ENCODE assay signal across 25 mouse cellular contexts in genomic region chr16:44812468-44813065, GRCm38 (mm10). TPM values are rescaled to one million over a fixed set of nuclear protein-coding genes. Genes with fewer than 3 reads are reported as not detected.
DNase-seq lines count a peak whose midpoint lies in the region; TF ChIP-seq lines count a peak whose summit lies in the region.
"Had no signal": no experiment of that assay in that cellular context is flagged by ENCODE, and none has a peak within 500 bp of the region (broad histone marks: within the 10 kb centered on the region; RNA-seq: fewer than 3 reads in every experiment).

No protein-coding gene starts in this region.

- H3K36me3 ChIP-seq in CH12.LX (replicated peaks in 1 of 2; ENCODE audit: control insufficient read depth in 1 of 2, insufficient read depth in 1 of 2, low read length in 1 of 2), result no peaks in the 10 kb centered on the region
- H3K36me3 ChIP-seq: embryonic facial prominence, embryonic 10.5 days; forebrain, embryonic 10.5 days; G1E; heart, embryonic 15.5 days; hindbrain, embryonic 13.5 days had no signal

- peaks cover 2 to 10% of the 10 kb centered on the region in 2 experiments; a peak in 3 of 4 replicates for H3K4me1 ChIP-seq in CH12.LX (ENCODE audit: control insufficient read depth in 1 of 2, insufficient read depth in 2 of 2)
- H3K4me1 ChIP-seq: embryonic facial prominence, embryonic 10.5 days; forebrain, embryonic 10.5 days; heart, embryonic 15.5 days; hindbrain, embryonic 13.5 days had no signal

- TF ChIP-seq RAD21 in CH12.LX (IDR thresholded peaks at IDR 0.05; ENCODE audit: low read depth, low read length), result no peak

- H3K9me3 ChIP-seq in CH12.LX (replicated peaks; ENCODE audit: low read length), result peaks cover 2% of the 10 kb centered on the region
- H3K9me3 ChIP-seq: embryonic facial prominence, embryonic 10.5 days; forebrain, embryonic 10.5 days; G1E; heart, embryonic 15.5 days; hindbrain, embryonic 13.5 days had no signal

- no peak for TF ChIP-seq EP300 in CH12.LX (IDR thresholded peaks at IDR 0.05; ENCODE audit: low read length)

- TF ChIP-seq POLR2A in CH12.LX (IDR thresholded peaks at IDR 0.05; ENCODE audit: low read depth, low read length), result no peak

- H3K4me3 ChIP-seq in CH12.LX (replicated peaks in 1 of 3; ENCODE audit: low read depth in 2 of 3, low read length in 2 of 3, poor library complexity in 1 of 3), result peak overlapping the region in 1 of 3 experiments; percentile 24
- H3K4me3 ChIP-seq: embryonic facial prominence, embryonic 10.5 days; erythroblast, embryonic 14.5 days; forebrain, embryonic 10.5 days; heart, embryonic 15.5 days; hindbrain, embryonic 13.5 days had no signal

- no peaks in the 10 kb centered on the region for H3K27me3 ChIP-seq in CH12.LX (replicated peaks)
- H3K27me3 ChIP-seq: heart, embryonic 15.5 days; hindbrain, embryonic 13.5 days; Patski had no signal

- H3K9ac ChIP-seq in CH12.LX (ENCODE audit: insufficient read depth, low read depth), result peak overlapping the region; percentile 56
- H3K9ac ChIP-seq: heart, embryonic 15.5 days; hindbrain, embryonic 13.5 days had no signal

- in situ Hi-C loops in CH12.LX (cut with MboI; ENCODE audit: low pct_ligation_motif_present, low pct_unique_long_range_greater_than_20kb, low sequenced_read_pairs), result no loop called here

- dilution Hi-C loops in CH12.LX (cut with MboI; ENCODE audit: extremely low pct_ligation_motif_present, extremely low pct_unique_long_range_greater_than_20kb, low sequenced_read_pairs), result no loop called here

- peak; percentile 48 for DNase-seq in CD4-positive helper T cell, adult 2 months (ENCODE audit: low read depth, low spot score)
- DNase-seq in CH12.LX (ENCODE audit: extremely low read depth), result no peak
- peak; percentile 69 for DNase-seq in induced T-regulatory cell, adult 2 months (ENCODE audit: low read depth)
- DNase-seq in urinary bladder, postnatal 10 days (ENCODE audit: low spot score), result no peak
- no peak for DNase-seq in B cell, adult 2 months
- DNase-seq in urinary bladder, adult 2 months (ENCODE audit: low spot score), result no peak
- DNase-seq: adrenal gland, adult 2 months; adrenal gland, postnatal 25 days; cerebellum, adult 2 months; cerebellum, postnatal 10 days; gastrocnemius, postnatal 10 days; heart, adult 18-20 months; heart, postnatal 14 days had no signal

- H3K27ac ChIP-seq in CH12.LX (ENCODE audit: insufficient read depth, low read depth), result no peak overlapping the region
- H3K27ac ChIP-seq: embryonic facial prominence, embryonic 10.5 days; forebrain, embryonic 10.5 days; heart, embryonic 15.5 days; hindbrain, embryonic 13.5 days; hindbrain, postnatal 0 days had no signal

- peak overlapping the region; percentile 93 for H3K4me2 ChIP-seq in CH12.LX (ENCODE audit: insufficient read depth, low read depth, poor library complexity, severe bottlenecking)
- H3K4me2 ChIP-seq: heart, embryonic 11.5 days; heart, embryonic 15.5 days; hindbrain, embryonic 13.5 days had no signal

- H3K79me2 ChIP-seq in CH12.LX (replicated peaks; ENCODE audit: control insufficient read depth, extremely low read depth, insufficient read depth, poor library complexity, severe bottlenecking), result no peaks in the 10 kb centered on the region

- TF ChIP-seq CTCF in CH12.LX (conservative IDR thresholded peaks at IDR 0.05 in 1 of 2, IDR thresholded peaks at IDR 0.05 in 1 of 2; ENCODE audit: low read depth in 2 of 2, low read length in 2 of 2), result no peak

TF ChIP-seq in CH12.LX, 34 proteins besides CTCF, POLR2A, EP300 and RAD21:
- TF ChIP-seq ZKSCAN1 (IDR thresholded peaks at IDR 0.05; ENCODE audit: borderline replicate concordance, low read depth, low read length) (no peak), SMC3 (IDR thresholded peaks at IDR 0.05; ENCODE audit: low read depth, low read length) (no peak; the same call in 1 of the 2 replicates), IRF4 (IDR thresholded peaks at IDR 0.05; ENCODE audit: low read depth, low read length) (0 out of 2 replicates have a peak, but pooled peaks have one; percentile 22), MAX (IDR thresholded peaks at IDR 0.05; ENCODE audit: low read length) (no peak), POLR2AphosphoS2 (IDR thresholded peaks at IDR 0.05; ENCODE audit: low read depth, low read length) (no peak), ETS1 (conservative IDR thresholded peaks at IDR 0.05; ENCODE audit: low read depth, low read length) (peak; percentile 50; the same call in 1 of the 2 replicates), SIN3A (IDR thresholded peaks at IDR 0.05; ENCODE audit: low read length) (no peak), ZC3H11A (IDR thresholded peaks at IDR 0.05; ENCODE audit: low read depth, low read length) (no peak), TCF12 (IDR thresholded peaks at IDR 0.05; ENCODE audit: low read depth, low read length) (no peak), MYC (IDR thresholded peaks at IDR 0.05; ENCODE audit: low read depth, low read length) (no peak), NRF1 (IDR thresholded peaks at IDR 0.05; ENCODE audit: low read depth, low read length) (no peak), ELF1 (IDR thresholded peaks at IDR 0.05; ENCODE audit: low read depth, low read length) (peak; percentile 37), BHLHE40 (IDR thresholded peaks at IDR 0.05; ENCODE audit: low read depth, low read length) (no peak), MAFK (IDR thresholded peaks at IDR 0.05; ENCODE audit: insufficient replicate concordance, low read length) (no peak), CHD1 (IDR thresholded peaks at IDR 0.05; ENCODE audit: low read depth, low read length) (peak; percentile 26; the same call in 1 of the 2 replicates), RCOR1 (conservative IDR thresholded peaks at IDR 0.05; ENCODE audit: low read depth, low read length) (no peak), ZMIZ1 (IDR thresholded peaks at IDR 0.05; ENCODE audit: low read depth, low read length) (no peak), PAX5 (IDR thresholded peaks at IDR 0.05; ENCODE audit: low read length) (no peak), MAZ (IDR thresholded peaks at IDR 0.05; ENCODE audit: low read depth, low read length) (no peak), JUN (IDR thresholded peaks at IDR 0.05; ENCODE audit: insufficient read depth, low read depth, low read length) (no peak), USF1 (IDR thresholded peaks at IDR 0.05; ENCODE audit: low read depth, low read length) (no peak), TBP (conservative IDR thresholded peaks at IDR 0.05; ENCODE audit: low read depth, low read length) (0 out of 2 replicates have a peak, but pooled peaks have one; percentile 14), USF2 (conservative IDR thresholded peaks at IDR 0.05; ENCODE audit: low read depth, low read length) (no peak), MXI1 (IDR thresholded peaks at IDR 0.05; ENCODE audit: low read depth, low read length) (0 out of 2 replicates have a peak, but pooled peaks have one; percentile 26), ZNF384 (IDR thresholded peaks at IDR 0.05; ENCODE audit: low read depth, low read length) (no peak), GABPA (IDR thresholded peaks at IDR 0.05; ENCODE audit: insufficient replicate concordance, low read depth, low read length) (no peak), HCFC1 (IDR thresholded peaks at IDR 0.05; ENCODE audit: low read depth, low read length) (no peak; the same call in 1 of the 2 replicates), UBTF (IDR thresholded peaks at IDR 0.05; ENCODE audit: low read depth, low read length) (no peak), NELFE (IDR thresholded peaks at IDR 0.05; ENCODE audit: low read depth, low read length) (no peak), CHD2 (IDR thresholded peaks at IDR 0.05; ENCODE audit: low read length) (no peak), KAT2A (IDR thresholded peaks at IDR 0.05; ENCODE audit: insufficient replicate concordance, low read length) (no peak), MEF2A (IDR thresholded peaks at IDR 0.05; ENCODE audit: borderline replicate concordance, low read depth, low read length) (no peak), E2F4 (IDR thresholded peaks at IDR 0.05; ENCODE audit: insufficient replicate concordance, low read depth, low read length) (no peak), JUND (conservative IDR thresholded peaks at IDR 0.05; ENCODE audit: low read depth, low read length) (no peak)

RNA-seq across cellular contexts. Expression of gene Cd200r4, which starts 1.0 kb away (rescaled TPM):
- 0.59 and 1.1 TPM in 2 replicates for total RNA-seq in CH12.LX (2012; rRNA removed)
- total RNA-seq in CH12.LX (2014; rRNA removed), result 0.89 and 1.2 TPM in 2 replicates
- 0.57 and 0.76 TPM in 2 replicates for polyA plus RNA-seq in CH12.LX (2012; ENCODE audit: insufficient read length, low read depth)
- polyA plus RNA-seq in urinary bladder, adult 2 months (2012; rRNA removed), result 0.50 and 0.52 TPM in 2 replicates
- total RNA-seq: adrenal gland, adult 2 months; adrenal gland, postnatal 25 days; gastrocnemius, postnatal 10 days; heart, adult 18-20 months; heart, postnatal 14 days had no signal
- polyA plus RNA-seq: embryonic facial prominence, embryonic 10.5 days; erythroblast, embryonic 14.5 days; forebrain, embryonic 14.5 days; hindbrain, embryonic 13.5 days; Patski had no signal

RNA-seq across cellular contexts. Expression of gene Cd200r1, which starts 47.0 kb away (rescaled TPM):
- total RNA-seq in CH12.LX (2012; rRNA removed), result 1.2 and 2.2 TPM in 2 replicates
- total RNA-seq in CH12.LX (2014; rRNA removed), result 5.3 and 5.4 TPM in 2 replicates
- polyA plus RNA-seq in CH12.LX (2012; ENCODE audit: insufficient read length, low read depth), result 1.3 and 2.5 TPM in 2 replicates
- 2.2 and 2.8 TPM in 2 replicates for polyA plus RNA-seq in urinary bladder, adult 2 months (2012; rRNA removed)
- total RNA-seq: adrenal gland, postnatal 25 days had no signal
- polyA plus RNA-seq: erythroblast, embryonic 14.5 days had no signal

RNA-seq across cellular contexts. Expression of gene Cd200r2, which starts 54.3 kb away (rescaled TPM):
- 2.2 and 2.4 TPM in 2 replicates for total RNA-seq in CH12.LX (2012; rRNA removed)
- 0.69 and 0.74 TPM in 2 replicates for total RNA-seq in CH12.LX (2014; rRNA removed)
- 0.31 and 0.66 TPM in 2 replicates for polyA plus RNA-seq in CH12.LX (2012; ENCODE audit: insufficient read length, low read depth)
- polyA plus RNA-seq in urinary bladder, adult 2 months (2012; rRNA removed), result not detected in 2 replicates
- total RNA-seq: adrenal gland, adult 2 months; adrenal gland, postnatal 25 days; gastrocnemius, postnatal 10 days; gastrocnemius, postnatal 4 days; heart, adult 18-20 months; heart, postnatal 14 days; hindbrain, postnatal 0 days had no signal
- polyA plus RNA-seq: adrenal gland, adult 2 months; embryonic facial prominence, embryonic 10.5 days; embryonic facial prominence, embryonic 14.5 days; erythroblast, embryonic 14.5 days; forebrain, embryonic 10.5 days; forebrain, embryonic 14.5 days; G1E; hindbrain, embryonic 13.5 days; hindbrain, postnatal 0 days; Patski had no signal

Comparison
In these comparisons a context has a peak if more than half of its experiments do, and no peak if none do; other contexts are left out.
1. DNase-seq: peak in CD4-positive helper T cell, adult 2 months (single experiment) and induced T-regulatory cell, adult 2 months (single experiment); none in CH12.LX (single experiment), urinary bladder, postnatal 10 days (single experiment), B cell, adult 2 months (0 of 2) and urinary bladder, adult 2 months (single experiment).